Comparison of ENCODE assay signal across 24 mouse cellular contexts in the genomic region with DNA sequence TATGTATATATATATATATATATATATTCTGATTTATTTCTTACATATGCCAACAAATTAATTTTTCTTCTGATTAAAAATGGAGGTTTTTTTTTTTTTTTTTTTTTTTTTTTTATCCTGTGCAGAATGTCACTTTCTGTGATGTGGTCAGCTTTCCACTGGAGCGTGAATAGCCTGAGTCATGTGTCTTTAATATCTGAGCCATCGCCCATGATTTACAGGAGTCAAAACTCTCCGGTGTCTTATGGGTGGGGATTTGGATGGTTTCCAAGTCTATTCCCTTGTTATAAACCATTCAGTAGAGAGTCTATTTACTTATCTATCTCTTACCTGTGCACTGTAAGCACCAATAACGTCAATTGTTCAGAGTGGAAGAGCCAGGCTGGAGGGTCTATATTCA.
"Had no signal": no experiment of that assay in that cellular context is flagged by ENCODE, and none has a peak within 500 bp of the region (broad histone marks: within the 10 kb centered on the region; RNA-seq: fewer than 3 reads in every experiment).

No protein-coding gene starts in this region.

- ATAC-seq: hindbrain, postnatal 0 days had no signal

- H3K4me3 ChIP-seq: gastrocnemius, adult 2 months; heart, adult 2 months; heart, embryonic 13.5 days; heart, embryonic 15.5 days; hindbrain, embryonic 13.5 days; hindbrain, embryonic 15.5 days; limb, embryonic 13.5 days; limb, embryonic 15.5 days; liver, embryonic 12.5 days had no signal

- H3K9ac ChIP-seq: heart, embryonic 13.5 days; heart, embryonic 15.5 days; hindbrain, embryonic 13.5 days; hindbrain, embryonic 15.5 days; limb, embryonic 13.5 days; limb, embryonic 15.5 days; liver, embryonic 12.5 days; liver, embryonic 14.5 days had no signal

- H3K9me3 ChIP-seq: heart, embryonic 13.5 days; heart, embryonic 15.5 days; hindbrain, embryonic 13.5 days; hindbrain, embryonic 15.5 days; limb, embryonic 13.5 days; limb, embryonic 15.5 days; liver, embryonic 12.5 days had no signal

- H3K27me3 ChIP-seq: heart, embryonic 13.5 days; heart, embryonic 15.5 days; hindbrain, embryonic 13.5 days; hindbrain, embryonic 15.5 days; limb, embryonic 13.5 days; limb, embryonic 15.5 days; liver, embryonic 12.5 days had no signal

- DNase-seq: gastrocnemius, adult 2 months; gastrocnemius, postnatal 10 days; gastrocnemius, postnatal 25 days; heart, adult 2 months; heart, postnatal 14 days; heart, postnatal 36 days; kidney, adult 18-20 months; kidney, adult 8-10 months; kidney, postnatal 10 days; kidney, postnatal 25 days; kidney, postnatal 4 days; layer of hippocampus, adult 9-11 months; layer of hippocampus, postnatal 36 days; left cerebral cortex, postnatal 4 days had no signal

- H3K27ac ChIP-seq: gastrocnemius, adult 2 months; heart, adult 2 months; heart, embryonic 13.5 days; heart, embryonic 15.5 days; hindbrain, embryonic 13.5 days; hindbrain, embryonic 15.5 days; hindbrain, postnatal 0 days; limb, embryonic 13.5 days; limb, embryonic 15.5 days; liver, embryonic 12.5 days; liver, embryonic 14.5 days had no signal

- H3K4me1 ChIP-seq: limb, embryonic 13.5 days; limb, embryonic 15.5 days had no signal

- H3K4me2 ChIP-seq: heart, embryonic 11.5 days; heart, embryonic 13.5 days; heart, embryonic 15.5 days; hindbrain, embryonic 13.5 days; hindbrain, embryonic 15.5 days; limb, embryonic 13.5 days; limb, embryonic 15.5 days; liver, embryonic 12.5 days had no signal

- H3K36me3 ChIP-seq: hindbrain, embryonic 13.5 days; hindbrain, embryonic 15.5 days had no signal
